Mouse (Mus musculus) heart, postnatal 0 days (tissue): ENCODE measurements around the gene Gm3336.

Experiments used
- CTCF ChIP-seq: IDR thresholded peaks from 2 replicates; pipeline ENCODE4 v1.5.1; 2016; ENCODE audit warnings: antibody characterized with exemption, control low read depth, low read depth
- EP300 ChIP-seq: IDR thresholded peaks from 2 replicates; pipeline ENCODE4 v1.6.1; 2016; ENCODE audit warnings: antibody characterized with exemption, low read depth

GRCm38 (mm10) chr8:70696019-70696885, 22.1 kb upstream of the Gm3336 start:
- TF ChIP-seq CTCF (no peak), EP300 (peak; percentile 92)
